Mouse (Mus musculus) liver, embryonic 12.5 days (tissue): ENCODE measurements around the gene Ifnl2. TPM values are rescaled to one million over a fixed set of nuclear protein-coding genes. Genes with fewer than 3 reads are reported as not detected.

Source experiments
- ATAC-seq: fragments of 200-750 bp; cut with Nextera tagmentation; 2 replicates; pipeline ENCODE4 v1.8.0; 2017; ENCODE audit warnings: moderate number of reproducible peaks, mild to moderate bottlenecking, moderate library complexity
- H3K27ac ChIP-seq: fragments of 300-500 bp; sonication (generic); 2 replicates; pipeline ENCODE4 v1.5.1; 2016; ENCODE audit warnings: mild to moderate bottlenecking
- H3K27me3 ChIP-seq: fragments of 300-500 bp; sonication (generic); replicated peaks from 2 replicates; pipeline ENCODE4 v1.6.1; 2016; ENCODE audit warnings: mild to moderate bottlenecking, moderate library complexity
- H3K36me3 ChIP-seq: fragments of 300-500 bp; sonication (generic); 2 replicates; pipeline ENCODE4 v1.6.1; 2016; ENCODE audit warnings: mild to moderate bottlenecking, moderate library complexity
- H3K4me1 ChIP-seq: fragments of 300-500 bp; sonication (generic); 2 replicates; pipeline ENCODE4 v1.6.1; 2016
- H3K4me2 ChIP-seq: fragments of 300-500 bp; sonication (generic); 2 replicates; pipeline ENCODE4 v1.6.1; 2016; ENCODE audit warnings: mild to moderate bottlenecking, moderate library complexity
- H3K4me3 ChIP-seq: fragments of 300-500 bp; sonication (generic); 2 replicates; pipeline ENCODE4 v1.5.1; 2016; ENCODE audit warnings: mild to moderate bottlenecking, moderate library complexity
- H3K9ac ChIP-seq: fragments of 300-500 bp; sonication (generic); 2 replicates; pipeline ENCODE4 v1.6.1; 2016; ENCODE audit warnings: mild to moderate bottlenecking, moderate library complexity
- H3K9me3 ChIP-seq: fragments of 300-500 bp; sonication (generic); replicated peaks from 2 replicates; pipeline ENCODE4 v1.6.1; 2016; ENCODE audit warnings: mild to moderate bottlenecking, moderate library complexity
- WGBS: fragments of 180-500 bp; shearing (Covaris S2); methylation state at CpG from one replicate; pipeline ENCODE4 v1.1.7; 2016; ENCODE audit not compliant: insufficient replicate concordance; 5-methylcytosine and 5-hydroxymethylcytosine counted together
- polyA plus RNA-seq: library from polyadenylated mRNA; unstranded; fragments of >200 nt; fragmentation: Nextera tagmentation; extraction: Ambion mirVana; gene quantifications from 2 replicates; pipeline ENCODE4 v1.2.1, GENCODE M21; 2016

Ifnl2 gene
- polyA plus RNA-seq, 1 experiment from 2014 or later, result not detected

DNA sequence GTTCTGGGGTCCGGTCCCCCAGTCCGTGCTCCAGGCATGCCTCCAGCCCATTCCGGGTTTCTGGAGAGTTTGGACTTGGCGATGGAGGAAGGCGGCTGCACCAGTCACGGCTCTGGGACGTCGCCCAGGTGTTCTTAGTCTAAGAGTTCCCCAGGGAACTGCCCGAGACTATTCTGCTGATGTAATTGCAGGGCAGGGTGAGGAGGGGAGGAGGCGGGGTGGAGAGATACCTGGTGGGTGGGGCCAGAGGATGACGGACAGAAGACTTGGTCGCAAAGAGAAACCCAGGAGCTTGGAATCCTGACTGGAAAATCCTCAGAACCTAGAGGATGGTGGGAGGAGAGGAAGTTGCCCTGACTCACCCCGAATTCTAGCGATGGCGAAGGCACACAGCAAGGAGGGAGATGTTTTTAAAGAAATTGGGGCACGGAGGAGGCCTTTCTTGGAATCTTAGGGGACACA, 22.2 kb downstream of the Ifnl2 start:
- no peak for ATAC-seq
- WGBS, result 8% methylated on average over 16 of the region's 16 CpGs
- H3K4me2 ChIP-seq, result peak overlapping the region; percentile 38
- no peak overlapping the region for H3K27ac ChIP-seq
- H3K4me3 ChIP-seq, result no peak overlapping the region
- peaks cover 10% of the 10 kb centered on the region for H3K4me1 ChIP-seq
- H3K27me3 ChIP-seq, result peaks cover 11% of the 10 kb centered on the region
- H3K9ac ChIP-seq, result no peak overlapping the region
- no peaks in the 10 kb centered on the region for H3K36me3 ChIP-seq
- no peaks in the 10 kb centered on the region for H3K9me3 ChIP-seq

DNA sequence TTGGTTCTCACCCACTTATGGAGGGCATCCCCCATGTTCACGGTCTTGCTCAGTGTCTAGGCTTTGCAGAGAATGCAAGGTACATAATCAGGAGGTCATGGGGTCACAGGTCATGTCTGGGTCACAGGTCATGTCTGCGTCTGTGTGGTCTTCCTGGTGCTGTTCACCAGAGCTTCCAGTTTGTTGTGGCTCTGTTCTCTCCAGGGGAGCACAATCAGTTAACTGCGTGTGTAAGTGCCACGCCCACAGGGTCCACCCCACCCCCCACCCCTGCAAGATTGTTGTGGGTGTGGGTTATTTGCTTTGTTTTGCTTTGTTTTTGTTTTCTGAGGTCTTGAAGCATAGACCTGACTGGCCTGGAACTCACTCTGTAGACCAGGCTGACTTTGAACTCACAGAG, 26.1 kb downstream of the Ifnl2 start:
- Histone ChIP-seq H3K4me3 (no peak overlapping the region), H3K9me3 (no peaks in the 10 kb centered on the region), H3K4me2 (no peak overlapping the region), H3K27ac (no peak overlapping the region), H3K36me3 (no peaks in the 10 kb centered on the region), H3K9ac (no peak overlapping the region), H3K4me1 (peaks cover 10% of the 10 kb centered on the region), H3K27me3 (peaks cover 13% of the 10 kb centered on the region)
- ATAC-seq, result no peak
- 37% methylated on average over 4 of the region's 4 CpGs for WGBS

DNA sequence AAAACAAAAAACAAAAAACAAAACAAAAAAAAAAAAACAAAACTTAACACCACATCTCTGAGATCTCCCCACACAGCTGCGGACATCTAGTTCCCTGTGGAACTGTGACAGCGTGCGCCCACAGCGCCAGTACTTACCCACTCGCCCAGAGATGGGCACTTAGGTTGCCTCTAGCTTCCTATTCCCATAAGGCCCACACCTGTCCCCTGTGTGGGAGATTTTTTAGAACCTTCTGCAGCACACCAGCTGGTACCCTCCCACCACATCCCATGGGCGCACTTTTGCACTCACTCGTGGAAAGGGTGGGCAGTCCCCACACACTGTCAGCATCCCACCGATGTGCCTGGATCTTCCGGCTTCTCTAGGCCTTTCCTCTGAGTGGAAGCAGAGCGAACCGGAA, 27.4 kb downstream of the Ifnl2 start:
- Histone ChIP-seq H3K9me3 (no peaks in the 10 kb centered on the region), H3K36me3 (no peaks in the 10 kb centered on the region), H3K27me3 (peaks cover 13% of the 10 kb centered on the region), H3K27ac (no peak overlapping the region), H3K4me3 (no peak overlapping the region), H3K4me1 (peaks cover 5% of the 10 kb centered on the region), H3K4me2 (no peak overlapping the region), H3K9ac (no peak overlapping the region)
- ATAC-seq, result no peak
- WGBS, result 74% methylated on average over 11 of the region's 11 CpGs

DNA sequence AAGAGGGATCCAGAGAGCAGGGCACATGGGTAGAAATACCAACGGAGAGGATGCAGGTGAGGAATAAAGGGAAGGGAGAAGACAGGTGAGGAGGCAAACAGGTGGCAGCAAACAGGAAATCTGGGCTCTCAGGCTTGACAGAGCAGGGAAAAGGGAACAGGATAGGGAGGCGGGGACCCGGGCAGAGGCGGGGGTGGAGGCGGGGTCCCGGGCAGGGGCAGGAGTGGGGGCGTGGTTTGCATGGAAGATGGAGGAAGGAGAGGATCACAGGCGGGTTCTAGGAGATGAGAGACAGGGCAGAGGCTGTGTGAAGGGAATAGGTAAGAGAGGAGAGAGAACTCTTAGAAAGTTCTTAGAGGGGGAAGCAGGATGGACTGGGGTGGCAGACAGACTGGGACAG, 31.4 kb downstream of the Ifnl2 start:
- WGBS, result 5% methylated on average over 8 of the region's 8 CpGs

DNA sequence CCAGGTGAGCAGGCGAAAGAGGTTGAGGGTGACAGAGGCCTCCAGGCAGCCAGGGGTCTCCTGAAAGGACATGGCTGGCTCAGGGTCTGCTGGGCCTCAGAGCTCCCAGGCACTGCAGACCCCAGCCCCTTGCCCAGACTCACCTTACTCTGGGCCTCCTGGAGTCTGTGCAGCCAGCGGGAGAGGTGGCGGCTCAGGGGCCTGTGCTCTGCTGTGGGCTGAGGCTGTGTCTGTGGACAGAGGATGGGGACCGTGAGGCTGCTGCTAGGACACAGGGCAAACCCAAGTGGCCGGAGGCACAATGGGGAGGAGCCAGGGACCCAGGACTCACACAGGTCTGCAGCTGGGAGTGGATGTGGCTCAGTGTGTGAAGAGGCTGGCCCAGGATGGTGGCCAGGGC, 32.9 kb downstream of the Ifnl2 start:
- Histone ChIP-seq H3K4me1 (no peaks in the 10 kb centered on the region), H3K27ac (no peak overlapping the region), H3K4me2 (no peak overlapping the region), H3K9ac (no peak overlapping the region), H3K4me3 (no peak overlapping the region), H3K27me3 (0 out of 2 replicates have a peak, but pooled peaks cover 6% of the 10 kb centered on the region), H3K9me3 (no peaks in the 10 kb centered on the region), H3K36me3 (no peaks in the 10 kb centered on the region)
- ATAC-seq, result no peak
- 67% methylated on average over 5 of the region's 5 CpGs for WGBS

More for the DNA sequence above, 31.4 kb downstream of the Ifnl2 start:
- H3K9ac ChIP-seq, result no peak overlapping the region
- H3K9me3 ChIP-seq, result no peaks in the 10 kb centered on the region
- no peak overlapping the region for H3K4me2 ChIP-seq
- H3K27ac ChIP-seq, result no peak overlapping the region
- no peaks in the 10 kb centered on the region for H3K36me3 ChIP-seq
- ATAC-seq, result no peak
- 0 out of 2 replicates have a peak, but pooled peaks cover 6% of the 10 kb centered on the region for H3K27me3 ChIP-seq
- no peaks in the 10 kb centered on the region for H3K4me1 ChIP-seq
- no peak overlapping the region for H3K4me3 ChIP-seq

DNA sequence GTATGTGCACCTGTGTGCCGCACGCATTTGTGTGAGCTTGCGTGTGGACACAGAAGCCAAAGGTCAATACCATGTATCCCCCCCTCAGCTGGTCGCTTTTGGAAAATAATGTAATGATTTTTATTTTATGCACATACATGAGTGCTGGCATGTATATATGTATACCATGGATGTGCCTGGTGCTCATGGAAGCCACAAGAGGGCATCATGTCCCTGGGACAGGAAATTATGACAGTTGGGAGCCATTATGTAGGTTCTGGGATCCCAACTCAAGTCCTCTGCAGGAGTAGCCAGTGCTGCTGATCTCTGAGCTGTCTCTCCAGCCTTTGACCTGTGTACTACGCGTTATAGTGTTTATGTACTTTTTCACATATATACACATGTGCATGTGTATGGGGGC, 34.1 kb downstream of the Ifnl2 start:
- 77% methylated on average over 6 of the region's 6 CpGs for WGBS

DNA sequence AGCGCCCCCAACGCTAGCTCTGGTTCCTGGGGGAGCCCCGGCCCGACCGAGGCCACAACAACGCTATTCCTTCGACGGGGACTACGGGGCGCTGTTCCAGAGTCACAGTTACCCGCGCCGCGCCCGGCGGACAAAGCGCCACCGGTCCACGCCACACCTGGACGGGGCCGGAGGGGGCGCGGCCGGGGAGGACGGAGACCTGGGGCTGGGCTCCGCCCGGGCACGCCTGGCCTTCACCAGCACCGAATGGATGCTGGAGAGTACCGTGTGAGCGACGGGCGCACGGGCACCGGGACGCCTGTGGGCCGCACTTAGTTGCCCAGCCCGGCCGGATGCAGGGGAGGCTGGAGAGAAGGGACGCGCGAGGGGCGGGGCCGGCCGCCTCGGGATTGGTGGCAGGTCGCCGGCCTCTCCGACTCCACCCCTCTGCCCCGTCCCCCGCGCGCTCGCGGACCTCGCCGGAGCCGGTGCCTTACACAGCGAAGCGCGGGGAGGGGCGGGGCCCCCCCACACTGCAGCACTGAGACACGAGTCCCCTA, 43.0 kb downstream of the Ifnl2 start:
- 2% methylated on average over 54 of the region's 63 CpGs for WGBS
- peak overlapping the region; percentile 50 for H3K4me3 ChIP-seq
- peak overlapping the region; percentile 48 for H3K9ac ChIP-seq
- no peaks in the 10 kb centered on the region for H3K36me3 ChIP-seq
- H3K27me3 ChIP-seq, result peaks cover 39% of the 10 kb centered on the region
- peaks cover 34% of the 10 kb centered on the region for H3K4me1 ChIP-seq
- ATAC-seq, result peak; percentile 70
- H3K27ac ChIP-seq, result no peak overlapping the region
- no peaks in the 10 kb centered on the region for H3K9me3 ChIP-seq
- peak overlapping the region; percentile 77 for H3K4me2 ChIP-seq

More for the DNA sequence above, 34.1 kb downstream of the Ifnl2 start:
- Histone ChIP-seq H3K4me3 (no peak overlapping the region), H3K4me1 (no peaks in the 10 kb centered on the region), H3K4me2 (no peak overlapping the region), H3K36me3 (no peaks in the 10 kb centered on the region), H3K27ac (no peak overlapping the region), H3K9me3 (no peaks in the 10 kb centered on the region), H3K9ac (no peak overlapping the region), H3K27me3 (0 out of 2 replicates have a peak, but pooled peaks cover 6% of the 10 kb centered on the region)
- no peak for ATAC-seq

DNA sequence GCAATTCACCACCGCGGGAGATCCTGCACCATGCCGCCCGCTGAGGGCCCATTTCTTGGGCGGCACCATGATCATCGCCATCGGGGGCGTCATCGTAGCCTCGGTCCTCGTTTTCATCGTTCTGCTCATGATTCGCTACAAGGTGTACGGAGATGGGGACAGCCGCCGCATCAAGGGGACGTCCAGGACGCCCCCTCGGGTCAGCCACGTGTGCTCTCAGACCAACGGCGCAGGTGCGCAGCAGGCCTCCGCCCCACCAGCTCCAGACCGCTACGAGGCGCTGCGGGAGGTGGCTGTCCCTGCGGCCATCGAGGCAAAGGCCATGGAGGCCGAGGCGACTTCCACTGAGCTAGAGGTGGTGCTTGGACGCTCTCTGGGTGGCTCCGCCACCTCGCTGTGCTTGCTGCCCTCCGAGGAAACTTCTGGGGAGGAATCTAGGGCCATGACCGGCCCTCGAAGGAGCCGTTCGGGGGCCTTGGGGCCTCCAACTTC, 43.5 kb downstream of the Ifnl2 start:
- ATAC-seq, result no peak
- Histone ChIP-seq H3K36me3 (no peaks in the 10 kb centered on the region), H3K27me3 (peaks cover 39% of the 10 kb centered on the region), H3K4me1 (peaks cover 36% of the 10 kb centered on the region), H3K9me3 (no peaks in the 10 kb centered on the region), H3K9ac (peak overlapping the region; percentile 48), H3K4me3 (peak overlapping the region; percentile 50), H3K27ac (no peak overlapping the region), H3K4me2 (peak overlapping the region; percentile 77)
- WGBS, result 51% methylated on average over 40 of the region's 40 CpGs

DNA sequence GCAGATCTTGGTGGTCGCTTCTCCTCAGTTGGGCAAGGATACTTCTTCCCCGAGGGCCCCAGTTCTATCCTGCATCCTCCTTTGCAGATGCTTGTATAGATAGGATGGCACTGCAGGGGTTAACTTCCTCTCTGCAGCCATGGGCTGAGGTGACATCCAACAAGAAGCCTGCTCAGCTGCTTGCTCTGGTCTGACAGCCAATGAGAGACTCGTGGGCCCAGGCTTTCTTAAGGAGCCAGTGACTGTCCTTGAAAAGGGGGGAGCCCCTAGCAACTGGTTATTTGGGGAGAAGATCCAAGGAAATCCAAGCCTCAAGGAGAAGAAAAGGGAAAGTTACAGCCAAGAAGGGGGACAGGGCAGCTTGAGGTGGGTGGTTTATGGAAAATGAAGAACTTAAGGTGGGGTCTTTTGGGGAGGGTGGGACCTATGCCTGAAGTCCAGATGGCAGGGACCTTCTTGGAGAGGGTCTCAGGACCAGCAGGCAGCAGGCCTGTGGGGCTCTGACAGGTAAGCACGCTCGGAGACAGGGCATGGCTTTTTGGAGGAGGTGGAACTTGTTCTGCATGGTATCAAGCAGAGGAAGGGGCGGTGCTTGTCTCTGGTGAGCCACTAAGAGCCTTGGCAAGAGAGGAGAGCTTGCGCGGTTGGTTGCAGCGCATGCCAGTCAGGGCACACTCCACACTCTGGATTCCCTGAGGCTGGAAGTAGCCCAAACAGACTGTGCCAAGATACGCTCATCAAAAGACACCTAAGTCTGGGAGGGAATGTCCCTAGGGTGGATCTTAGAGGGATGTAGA, 45.6 kb downstream of the Ifnl2 start:
- Histone ChIP-seq H3K4me3 (no peak overlapping the region), H3K4me2 (peak overlapping the region; percentile 23), H3K9me3 (no peaks in the 10 kb centered on the region), H3K27ac (no peak overlapping the region), H3K4me1 (peaks cover 31% of the 10 kb centered on the region), H3K27me3 (peaks cover 39% of the 10 kb centered on the region), H3K9ac (no peak overlapping the region), H3K36me3 (peaks cover 8% of the 10 kb centered on the region)
- ATAC-seq, result no peak; the same call in 1 of the 2 replicates
- WGBS, result 45% methylated on average over 10 of the region's 10 CpGs

DNA sequence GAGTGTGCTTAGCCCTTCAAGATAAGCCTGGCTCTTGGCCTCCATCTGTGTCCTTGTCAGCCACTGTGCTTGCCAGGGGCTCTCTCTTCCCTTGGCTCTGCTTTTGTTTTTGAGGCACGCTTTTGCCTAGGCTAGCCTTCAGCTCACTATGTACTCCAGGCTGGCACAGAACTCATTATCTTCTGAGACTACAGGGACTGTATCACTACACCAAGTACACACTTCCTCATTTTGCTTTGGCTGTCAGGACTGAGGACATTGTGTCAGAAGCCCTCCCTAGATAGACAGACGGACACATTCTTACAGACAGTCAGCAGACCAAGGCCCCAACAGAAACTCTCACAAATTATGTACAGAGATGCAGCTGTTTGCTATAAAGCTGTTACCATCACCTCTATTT, 47.5 kb downstream of the Ifnl2 start:
- WGBS, result 53% methylated on average over 2 of the region's 2 CpGs
- Histone ChIP-seq H3K9ac (no peak overlapping the region), H3K9me3 (no peaks in the 10 kb centered on the region), H3K4me2 (no peak overlapping the region), H3K27me3 (peaks cover 25% of the 10 kb centered on the region), H3K4me3 (no peak overlapping the region), H3K27ac (no peak overlapping the region), H3K36me3 (peaks cover 19% of the 10 kb centered on the region), H3K4me1 (peaks cover 30% of the 10 kb centered on the region)
- no peak for ATAC-seq

DNA sequence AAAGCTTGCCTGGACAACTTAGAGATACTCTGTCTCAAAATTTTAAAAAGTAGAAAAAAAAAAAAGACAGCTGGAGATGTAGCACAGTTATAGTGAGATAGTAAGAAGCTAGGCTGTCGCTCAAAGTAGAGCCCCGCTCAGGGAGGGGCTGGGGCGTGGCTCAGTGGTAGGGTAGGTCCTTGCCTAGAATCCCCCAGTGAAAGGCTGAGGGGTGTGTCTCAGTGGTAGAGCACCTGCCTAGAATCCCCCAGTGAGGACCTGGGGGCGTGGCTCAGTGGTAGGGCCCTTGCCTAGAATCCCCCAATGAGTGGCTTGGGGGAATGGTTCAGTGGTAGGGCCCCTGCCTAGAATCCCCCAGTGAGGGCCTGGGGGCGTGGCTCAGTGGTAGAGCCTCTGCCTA, 49.9 kb downstream of the Ifnl2 start:
- Histone ChIP-seq H3K36me3 (peaks cover 19% of the 10 kb centered on the region), H3K9ac (no peak overlapping the region), H3K27ac (no peak overlapping the region), H3K4me3 (no peak overlapping the region), H3K27me3 (peaks cover 1% of the 10 kb centered on the region; the same call in 1 of the 2 replicates), H3K9me3 (no peaks in the 10 kb centered on the region), H3K4me2 (no peak overlapping the region), H3K4me1 (peaks cover 16% of the 10 kb centered on the region)
- no peak for ATAC-seq
- 70% methylated on average over 4 of the region's 5 CpGs for WGBS
